Mouse (Mus musculus) olfactory bulb, adult 2 months (tissue): ENCODE data around the gene Nt5c2.

ENCODE experiments used
- CTCF ChIP-seq: fragments of 200-500 bp; IDR thresholded peaks from 2 replicates; pipeline ENCODE4 v1.5.1; 2012; ENCODE audit warnings: low read depth, mild to moderate bottlenecking, low read length, moderate library complexity; ENCODE audit not compliant: insufficient read depth
- POLR2A ChIP-seq: fragments of 200-500 bp; IDR thresholded peaks from 2 replicates; pipeline ENCODE4 v1.6.1; 2012; ENCODE audit warnings: mild to moderate bottlenecking, low read depth, low read length, moderate library complexity; ENCODE audit not compliant: insufficient read depth

DNA sequence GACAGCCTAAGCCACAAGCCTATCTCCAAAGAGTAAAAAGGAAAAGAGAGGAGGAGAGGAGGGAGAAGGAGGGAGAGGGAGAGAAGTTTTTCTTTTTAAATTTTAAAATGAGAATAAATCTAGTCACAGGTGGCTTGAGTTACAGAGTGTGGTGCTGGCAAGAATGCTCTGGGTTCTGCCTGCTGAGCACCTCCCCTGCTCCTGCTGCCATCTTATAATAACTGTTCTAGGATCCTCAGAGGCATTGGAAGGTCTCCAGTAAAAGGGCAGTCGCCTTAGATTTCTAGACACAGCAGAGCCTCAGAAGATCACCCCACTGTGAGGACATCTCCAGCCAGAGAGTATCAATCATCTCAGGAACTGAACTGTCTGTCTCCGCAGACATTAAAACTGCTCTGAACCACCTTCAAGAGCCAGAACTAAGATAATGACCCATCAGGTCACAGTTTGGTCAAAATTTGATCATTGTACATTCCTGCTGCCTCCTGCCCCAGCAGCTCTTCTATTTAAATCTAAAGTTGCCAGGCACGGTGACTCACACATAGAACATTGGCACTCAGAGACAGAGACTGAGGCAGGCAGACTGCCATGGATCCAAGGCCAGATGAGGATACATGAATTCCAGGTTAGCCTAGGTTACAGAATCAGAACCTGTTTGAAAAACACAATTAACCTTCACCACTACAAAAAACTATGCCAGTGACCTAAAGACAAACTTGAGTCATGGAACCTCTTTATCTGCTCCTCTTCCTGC lies 25.9 kb upstream of the Nt5c2 start:
- no peak for TF ChIP-seq POLR2A
- TF ChIP-seq CTCF = no peak
